Mouse (Mus musculus) limb, embryonic 10.5 days (tissue): Measurements from ENCODE around the gene Cdk9. TPM values are rescaled to one million over a fixed set of nuclear protein-coding genes. Genes with fewer than 3 reads are reported as not detected.

ENCODE experiments used
- DNase-seq: peaks from one replicate; pipeline ENCODE4 v3.0.0-alpha.2; 2017; ENCODE audit warnings: low spot score
- H3K27ac ChIP-seq: fragments of 300-500 bp; sonication (generic); 2 replicates; pipeline ENCODE4 v1.5.1; 2016; ENCODE audit warnings: mild to moderate bottlenecking
- H3K27me3 ChIP-seq: fragments of 300-500 bp; sonication (generic); 2 replicates; pipeline ENCODE4 v1.6.1; 2016; ENCODE audit warnings: low read depth, mild to moderate bottlenecking; ENCODE audit not compliant: poor library complexity, severe bottlenecking
- H3K36me3 ChIP-seq: fragments of 300-500 bp; sonication (generic); 2 replicates; pipeline ENCODE4 v1.6.1; 2016; ENCODE audit warnings: mild to moderate bottlenecking, moderate library complexity
- H3K4me1 ChIP-seq: fragments of 300-500 bp; sonication (generic); 2 replicates; pipeline ENCODE4 v1.6.1; 2016
- H3K4me3 ChIP-seq: fragments of 300-500 bp; sonication (generic); 2 replicates; pipeline ENCODE4 v1.5.1; 2016; ENCODE audit warnings: mild to moderate bottlenecking, moderate library complexity
- H3K9me3 ChIP-seq: fragments of 300-500 bp; sonication (generic); replicated peaks from 2 replicates; pipeline ENCODE4 v1.6.1; 2016; ENCODE audit warnings: mild to moderate bottlenecking
- WGBS: fragments of 180-500 bp; shearing (Covaris S2); methylation state at CpG from one replicate; pipeline ENCODE4 v1.1.7; 2016; 5-methylcytosine and 5-hydroxymethylcytosine counted together
- polyA plus RNA-seq: library from polyadenylated mRNA; unstranded; fragments of >200 nt; fragmentation: Nextera tagmentation; extraction: Ambion mirVana; gene quantifications from 2 replicates; pipeline ENCODE4 v1.2.1, GENCODE M21; 2016

Cdk9 gene
- polyA plus RNA-seq, 1 experiment from 2014 or later: 160 TPM

DNA sequence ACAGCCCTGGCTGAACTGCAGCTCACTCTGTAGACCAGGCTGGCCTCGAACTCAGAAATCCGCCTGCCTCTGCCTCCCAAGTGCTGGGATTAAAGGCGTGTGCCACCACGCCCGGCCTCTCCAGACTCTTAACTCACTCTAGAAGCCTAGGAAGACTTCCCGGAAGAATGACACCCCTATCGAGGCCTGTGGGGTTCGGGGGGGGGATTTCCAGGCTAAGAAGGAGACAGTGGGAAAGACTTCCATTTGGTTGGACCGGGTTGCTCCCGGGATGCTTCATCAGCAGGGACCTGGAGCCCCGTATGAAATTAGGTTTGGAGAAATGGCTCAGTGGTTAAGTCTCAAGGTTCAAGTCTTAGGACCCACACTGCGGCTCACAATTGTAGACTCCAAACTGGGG lies 18.2 kb downstream of the Cdk9 start:
- 90% methylated on average over 12 of the region's 12 CpGs for WGBS
- DNase-seq: no peak

DNA sequence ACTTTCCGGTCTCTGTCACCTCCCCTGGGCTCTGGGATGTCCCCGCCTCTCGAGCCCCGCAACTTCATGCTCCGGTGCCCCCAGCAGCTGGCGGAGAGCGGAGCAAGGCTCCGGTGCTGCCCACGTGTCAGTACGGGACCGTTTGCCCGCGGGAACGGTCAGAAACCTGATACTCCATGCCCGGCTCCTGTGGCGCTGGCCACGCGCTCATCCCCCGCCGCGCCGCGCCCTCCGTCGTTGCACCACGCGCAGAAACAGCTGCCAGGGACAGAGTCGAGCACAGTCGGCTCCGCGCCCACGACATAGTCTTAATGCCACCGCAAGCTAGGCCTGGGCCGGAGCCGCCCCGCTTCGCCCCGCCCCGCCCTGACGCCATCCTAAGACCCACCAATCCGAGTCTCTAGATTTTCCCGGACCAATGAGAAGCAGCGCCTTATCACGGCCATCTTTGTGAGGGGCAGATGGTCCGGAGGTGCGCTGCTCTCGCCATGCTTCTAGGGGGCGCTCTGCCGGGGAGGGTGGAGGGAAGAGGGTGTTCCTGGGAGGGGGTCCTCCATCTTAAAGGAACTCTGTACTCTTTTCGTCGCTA lies 19.0 kb downstream of the Cdk9 start:
- peaks cover 31% of the 10 kb centered on the region for H3K4me1 ChIP-seq
- under 1% methylated on average over 51 of the region's 51 CpGs for WGBS
- no peaks in the 10 kb centered on the region for H3K27me3 ChIP-seq
- H3K27ac ChIP-seq: peak overlapping the region; percentile 90
- DNase-seq: peak; percentile 96
- peaks cover 19% of the 10 kb centered on the region for H3K36me3 ChIP-seq
- H3K4me3 ChIP-seq: peak overlapping the region; percentile 92
- no peaks in the 10 kb centered on the region for H3K9me3 ChIP-seq

More for the DNA sequence above, 18.2 kb downstream of the Cdk9 start:
- Histone ChIP-seq H3K9me3 (no peaks in the 10 kb centered on the region), H3K27ac (peak overlapping the region; percentile 90), H3K36me3 (peaks cover 19% of the 10 kb centered on the region), H3K4me3 (peak overlapping the region; percentile 92), H3K27me3 (no peaks in the 10 kb centered on the region), H3K4me1 (peaks cover 30% of the 10 kb centered on the region)

DNA sequence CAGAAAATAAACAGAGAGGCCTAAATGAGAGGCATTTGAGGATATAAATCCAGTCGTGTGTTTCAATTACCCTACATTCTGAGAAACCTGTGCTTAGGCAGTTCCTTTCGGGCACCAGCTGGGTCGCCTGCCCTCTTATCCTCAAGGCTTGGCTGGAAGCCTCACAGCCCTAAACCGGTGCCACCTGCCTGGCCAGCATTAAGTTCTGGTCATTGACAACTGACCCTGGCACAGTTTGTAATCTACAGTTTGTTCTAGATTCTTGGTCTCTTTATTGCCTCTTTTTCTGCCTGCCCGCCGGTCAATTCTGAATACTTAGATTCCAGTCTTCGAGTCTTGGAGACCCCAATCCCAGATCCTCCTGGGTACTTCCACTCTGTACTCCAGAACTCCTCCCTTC lies 19.6 kb downstream of the Cdk9 start:
- Histone ChIP-seq H3K27me3 (no peaks in the 10 kb centered on the region), H3K4me3 (peak overlapping the region; percentile 92), H3K9me3 (no peaks in the 10 kb centered on the region), H3K4me1 (peaks cover 31% of the 10 kb centered on the region), H3K36me3 (peaks cover 20% of the 10 kb centered on the region), H3K27ac (peak overlapping the region; percentile 90)
- WGBS: 28% methylated on average over 7 of the region's 7 CpGs
- DNase-seq: no peak

DNA sequence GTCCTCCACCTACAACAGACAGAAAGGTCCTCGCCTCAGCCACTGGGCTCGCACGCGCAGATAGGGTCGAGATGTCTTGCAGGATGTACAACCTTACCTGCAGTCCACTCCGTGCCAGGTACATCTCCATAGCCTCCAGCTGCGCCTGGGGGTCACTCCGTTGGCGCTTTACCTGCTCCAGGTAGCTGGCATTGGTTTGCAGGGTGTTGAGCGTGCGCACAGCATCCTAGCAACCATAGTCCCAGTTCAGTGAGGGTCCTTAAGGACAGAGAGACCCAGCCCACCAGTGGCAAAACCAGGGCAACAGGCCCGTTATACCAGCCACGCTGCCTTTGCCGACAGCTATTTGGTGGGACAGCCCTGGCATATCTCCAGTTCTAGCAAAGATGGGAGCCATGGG lies 20.4 kb downstream of the Cdk9 start:
- Histone ChIP-seq H3K4me3 (0 out of 2 replicates have a peak overlapping the region, but pooled peaks have one; percentile 92), H3K36me3 (peaks cover 28% of the 10 kb centered on the region), H3K27me3 (no peaks in the 10 kb centered on the region), H3K27ac (no peak overlapping the region), H3K9me3 (no peaks in the 10 kb centered on the region), H3K4me1 (peaks cover 31% of the 10 kb centered on the region)
- 97% methylated on average over 14 of the region's 14 CpGs for WGBS
- no peak for DNase-seq

DNA sequence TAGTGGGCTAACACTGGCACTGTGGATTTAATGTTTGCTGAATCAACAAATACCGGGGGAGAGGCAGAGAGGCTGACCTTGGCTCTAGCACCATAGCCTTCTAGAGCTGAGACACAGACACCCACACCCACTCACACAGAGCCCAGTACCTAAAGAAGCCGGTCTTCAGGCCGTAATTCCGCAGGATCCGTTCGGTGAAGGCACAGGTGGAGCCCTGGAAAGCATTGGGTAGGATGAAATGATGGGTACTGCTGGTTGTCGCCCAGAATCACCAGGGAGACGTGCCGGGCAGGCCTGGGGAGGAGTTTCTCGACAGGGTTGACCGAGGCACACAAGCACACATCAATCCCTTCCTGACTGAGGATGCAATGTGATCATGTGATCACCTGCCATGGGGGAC lies 21.8 kb downstream of the Cdk9 start:
- H3K27me3 ChIP-seq: no peaks in the 10 kb centered on the region
- no peak overlapping the region for H3K4me3 ChIP-seq
- WGBS: 88% methylated on average over 11 of the region's 11 CpGs
- H3K9me3 ChIP-seq: no peaks in the 10 kb centered on the region
- DNase-seq: no peak
- peaks cover 43% of the 10 kb centered on the region for H3K36me3 ChIP-seq
- H3K4me1 ChIP-seq: peaks cover 31% of the 10 kb centered on the region
- H3K27ac ChIP-seq: no peak overlapping the region

DNA sequence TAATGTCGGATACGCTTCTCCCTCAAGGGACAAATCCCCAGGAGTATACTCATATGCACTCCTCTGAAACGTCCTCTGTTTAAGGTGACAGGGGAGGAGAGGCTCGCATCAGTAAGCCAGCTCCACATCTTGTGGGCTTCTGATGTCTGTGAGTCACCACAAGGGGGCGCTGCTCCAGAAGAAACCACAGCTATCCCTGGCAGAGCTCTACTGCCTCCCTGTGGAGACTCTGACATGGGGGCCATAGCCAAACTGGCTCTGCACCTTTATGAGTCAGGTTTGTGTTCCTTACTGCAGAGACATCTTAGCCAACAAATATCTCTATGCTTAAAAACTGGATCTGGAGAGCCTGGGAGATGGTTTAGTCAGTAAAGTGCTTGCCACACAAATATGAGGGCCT lies 23.5 kb downstream of the Cdk9 start:
- Histone ChIP-seq H3K4me3 (no peak overlapping the region), H3K36me3 (peaks cover 59% of the 10 kb centered on the region), H3K9me3 (no peaks in the 10 kb centered on the region), H3K27me3 (no peaks in the 10 kb centered on the region), H3K27ac (0 out of 2 replicates have a peak overlapping the region, but pooled peaks have one; percentile 0), H3K4me1 (peaks cover 31% of the 10 kb centered on the region)
- 20% methylated on average over 5 of the region's 5 CpGs for WGBS
- DNase-seq: peak; percentile 96

DNA sequence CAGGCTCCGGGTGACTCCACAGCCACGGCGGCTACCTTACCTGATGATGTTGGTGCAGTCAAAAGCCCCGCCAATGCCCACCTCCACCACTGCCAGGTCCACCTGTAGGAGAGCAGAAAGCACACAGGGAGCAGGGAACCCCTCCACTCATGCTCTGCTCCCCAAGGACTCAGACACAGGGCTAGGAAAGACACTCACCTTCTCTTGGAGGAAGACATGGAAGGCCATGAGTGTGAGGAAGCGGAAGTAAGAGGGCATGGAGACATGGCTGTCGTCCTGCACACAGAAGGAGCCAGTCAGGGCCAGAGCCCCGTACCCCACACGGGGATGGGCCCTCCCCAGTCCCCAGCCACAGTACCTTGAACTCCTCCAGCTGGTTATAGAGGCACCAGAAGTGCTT lies 25.3 kb downstream of the Cdk9 start:
- WGBS: 94% methylated on average over 8 of the region's 8 CpGs
- Histone ChIP-seq H3K4me3 (no peak overlapping the region), H3K4me1 (peaks cover 18% of the 10 kb centered on the region), H3K36me3 (peaks cover 76% of the 10 kb centered on the region), H3K9me3 (no peaks in the 10 kb centered on the region), H3K27ac (no peak overlapping the region), H3K27me3 (no peaks in the 10 kb centered on the region)
- no peak for DNase-seq

DNA sequence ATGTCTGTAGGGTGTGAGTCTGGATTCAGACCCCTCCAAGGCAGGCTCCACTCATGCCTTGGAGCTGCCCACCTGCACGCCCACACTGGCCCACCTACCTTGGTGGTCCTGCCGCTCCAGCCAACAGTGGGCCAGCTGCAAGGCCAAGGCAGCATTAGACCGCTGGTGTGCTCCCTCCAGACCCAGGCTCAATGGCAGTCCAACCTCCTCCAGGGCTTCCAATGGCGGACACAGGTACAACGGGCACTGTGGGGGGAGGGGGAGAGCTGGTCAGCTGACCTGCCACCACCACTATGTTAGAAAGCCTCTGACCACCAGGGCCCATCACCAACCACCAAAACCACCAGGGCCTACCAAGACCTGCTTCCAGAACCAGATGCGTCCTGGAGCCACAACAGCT lies 26.2 kb downstream of the Cdk9 start:
- Histone ChIP-seq H3K36me3 (peaks cover 76% of the 10 kb centered on the region), H3K4me1 (peaks cover 21% of the 10 kb centered on the region), H3K4me3 (no peak overlapping the region), H3K9me3 (no peaks in the 10 kb centered on the region), H3K27ac (no peak overlapping the region), H3K27me3 (no peaks in the 10 kb centered on the region)
- 92% methylated on average over 6 of the region's 6 CpGs for WGBS
- DNase-seq: no peak

DNA sequence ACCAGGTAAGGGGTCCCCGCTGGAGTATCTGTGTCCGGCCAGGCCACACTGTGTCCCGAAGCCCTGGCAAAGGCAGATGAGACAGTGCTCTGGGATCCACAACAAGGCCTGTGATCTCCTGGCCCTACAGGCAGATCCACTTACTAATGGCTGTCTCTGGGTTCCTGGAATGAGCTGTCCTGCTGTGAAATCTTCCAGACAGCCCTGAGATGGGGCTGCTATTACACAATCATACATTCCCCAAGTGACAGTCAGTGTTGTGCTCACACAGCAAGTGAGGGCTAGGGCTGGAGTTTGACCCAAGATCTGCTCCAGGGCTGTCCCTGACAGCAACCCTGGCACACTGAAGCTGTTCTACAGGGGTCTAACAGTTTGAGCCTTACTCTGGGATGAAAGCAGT lies 27.1 kb downstream of the Cdk9 start:
- H3K27me3 ChIP-seq: no peaks in the 10 kb centered on the region
- no peaks in the 10 kb centered on the region for H3K9me3 ChIP-seq
- 99% methylated on average over 3 of the region's 3 CpGs for WGBS
- peaks cover 74% of the 10 kb centered on the region for H3K36me3 ChIP-seq
- peaks cover 23% of the 10 kb centered on the region for H3K4me1 ChIP-seq
- H3K27ac ChIP-seq: no peak overlapping the region
- no peak overlapping the region for H3K4me3 ChIP-seq
- no peak for DNase-seq

DNA sequence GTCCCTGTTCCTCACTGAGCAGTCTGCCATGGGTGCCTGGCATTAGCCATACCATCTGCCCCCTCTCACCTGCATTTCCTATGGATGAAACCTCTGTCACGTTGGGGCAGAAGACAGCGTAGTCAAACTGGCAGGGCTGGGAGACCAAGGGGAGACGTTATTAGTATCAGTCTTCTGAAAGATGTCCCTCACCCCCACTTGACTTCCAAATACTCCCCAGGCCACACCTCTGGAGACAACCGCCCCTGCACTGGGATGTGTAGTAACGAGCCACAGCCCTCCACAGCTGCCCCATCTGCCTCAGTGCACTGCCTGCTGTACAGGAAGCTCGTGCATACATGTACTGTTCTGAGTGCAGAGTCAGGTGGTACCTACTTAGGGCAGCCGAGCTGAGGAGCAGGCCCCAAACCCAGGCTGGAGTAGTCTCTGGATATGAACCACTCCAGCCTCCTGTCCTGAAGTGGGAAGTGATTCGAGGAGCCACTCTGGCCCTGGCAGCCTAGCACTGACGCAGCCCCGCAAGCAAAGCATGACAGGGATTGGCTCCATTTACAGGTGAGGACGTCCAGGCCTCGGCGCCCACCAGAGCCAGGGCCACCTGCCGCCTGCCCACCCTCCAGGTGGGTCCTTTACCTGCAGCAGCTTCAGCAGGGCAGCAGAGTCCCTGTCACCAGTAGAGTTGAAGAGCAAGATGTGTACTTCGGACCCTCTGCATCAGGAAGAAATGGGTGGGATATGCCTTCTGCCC lies 28.0 kb downstream of the Cdk9 start:
- no peak for DNase-seq
- no peaks in the 10 kb centered on the region for H3K27me3 ChIP-seq
- peaks cover 26% of the 10 kb centered on the region for H3K4me1 ChIP-seq
- 90% methylated on average over 15 of the region's 15 CpGs for WGBS
- no peak overlapping the region for H3K27ac ChIP-seq
- no peak overlapping the region for H3K4me3 ChIP-seq
- H3K36me3 ChIP-seq: peaks cover 71% of the 10 kb centered on the region
- no peaks in the 10 kb centered on the region for H3K9me3 ChIP-seq

DNA sequence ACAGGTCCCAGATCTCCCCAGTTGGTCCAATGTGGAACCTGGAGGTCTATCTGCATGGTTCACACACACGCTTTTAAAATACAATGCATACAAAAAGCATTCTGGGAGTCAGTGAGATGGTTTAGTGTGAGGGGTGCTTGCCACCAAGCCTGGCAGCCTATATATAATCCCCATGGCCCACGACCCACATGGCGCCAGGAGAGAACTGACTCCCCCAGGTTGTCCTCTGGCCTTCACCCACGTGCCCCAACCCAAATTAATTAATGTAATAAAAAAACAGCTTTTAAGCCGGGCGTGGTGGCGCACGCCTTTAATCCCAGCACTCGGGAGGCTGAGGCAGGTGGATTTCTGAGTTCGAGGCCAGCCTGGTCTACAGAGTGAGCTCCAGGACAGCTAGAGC lies 29.2 kb downstream of the Cdk9 start:
- no peaks in the 10 kb centered on the region for H3K27me3 ChIP-seq
- H3K9me3 ChIP-seq: no peaks in the 10 kb centered on the region
- peaks cover 71% of the 10 kb centered on the region for H3K36me3 ChIP-seq
- WGBS: 91% methylated on average over 10 of the region's 10 CpGs
- H3K27ac ChIP-seq: no peak overlapping the region
- H3K4me1 ChIP-seq: peaks cover 25% of the 10 kb centered on the region
- H3K4me3 ChIP-seq: no peak overlapping the region
- DNase-seq: no peak

DNA sequence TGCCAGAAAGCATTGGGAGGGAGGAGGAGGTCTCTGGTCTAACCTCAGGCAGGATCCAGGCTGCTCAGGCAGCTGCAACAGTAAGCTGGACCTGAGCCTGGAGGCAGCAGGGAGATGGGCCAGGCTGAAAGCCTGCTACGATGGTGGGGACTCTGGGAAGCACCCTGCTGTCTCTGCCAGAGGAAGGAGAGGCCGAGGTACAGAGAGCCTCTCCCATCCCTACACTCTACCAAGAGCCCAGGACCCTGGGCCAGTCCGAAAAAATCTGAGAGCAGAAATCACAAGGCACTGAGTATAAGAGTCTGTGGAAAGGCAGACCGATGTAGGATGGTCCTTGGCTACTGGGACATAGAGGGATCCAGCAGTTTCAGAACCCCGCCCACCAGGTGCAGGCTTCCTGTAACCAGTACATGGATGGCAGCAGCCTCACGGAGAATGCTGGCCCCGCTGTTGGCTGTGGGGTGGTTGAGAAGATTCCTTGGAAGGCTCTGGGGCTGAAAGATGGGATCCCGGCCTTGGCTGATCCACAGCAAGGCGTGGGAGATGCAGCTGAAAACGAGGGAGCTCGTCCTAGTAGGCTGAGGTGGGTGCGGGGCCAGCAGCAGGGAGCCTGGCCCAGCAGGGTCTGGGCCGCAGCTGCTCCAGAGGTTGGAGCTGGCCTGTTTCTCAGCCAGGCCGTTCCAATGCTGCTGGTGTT lies 30.0 kb downstream of the Cdk9 start:
- DNase-seq: no peak
- Histone ChIP-seq H3K4me3 (no peak overlapping the region), H3K27ac (no peak overlapping the region), H3K4me1 (peaks cover 25% of the 10 kb centered on the region), H3K36me3 (peaks cover 68% of the 10 kb centered on the region), H3K9me3 (no peaks in the 10 kb centered on the region), H3K27me3 (no peaks in the 10 kb centered on the region)
- WGBS: 85% methylated on average over 14 of the region's 14 CpGs

DNA sequence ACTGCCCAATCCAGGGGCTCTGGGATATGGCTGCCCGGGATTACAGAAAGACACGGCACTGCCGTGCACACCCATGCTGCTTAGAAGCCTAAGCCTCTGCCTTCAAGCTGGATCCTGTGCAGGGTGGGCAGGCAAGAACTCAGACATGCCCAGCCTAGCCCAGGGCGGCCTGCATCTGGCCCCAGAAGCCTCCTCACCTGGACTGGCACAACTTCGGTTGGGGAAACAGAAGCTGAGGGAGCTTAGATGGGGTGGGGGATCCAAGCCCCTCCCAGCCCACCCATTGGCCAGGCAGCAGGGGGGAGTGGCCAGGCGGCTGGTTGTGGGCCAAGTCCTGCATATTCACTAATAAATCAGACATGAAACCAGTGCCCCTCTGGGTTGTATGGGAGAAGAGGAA lies 31.1 kb downstream of the Cdk9 start:
- 64% methylated on average over 6 of the region's 6 CpGs for WGBS
- Histone ChIP-seq H3K27ac (peak overlapping the region; percentile 61), H3K4me3 (no peak overlapping the region), H3K9me3 (no peaks in the 10 kb centered on the region), H3K36me3 (peaks cover 65% of the 10 kb centered on the region), H3K4me1 (peaks cover 25% of the 10 kb centered on the region), H3K27me3 (no peaks in the 10 kb centered on the region)
- no peak for DNase-seq
